Mouse (Mus musculus): ENCODE data around the gene Dyrk3.
A peak's percentile ranks its signal among the peaks of the same experiment; 100 is the strongest.

Dyrk3 gene

DNA sequence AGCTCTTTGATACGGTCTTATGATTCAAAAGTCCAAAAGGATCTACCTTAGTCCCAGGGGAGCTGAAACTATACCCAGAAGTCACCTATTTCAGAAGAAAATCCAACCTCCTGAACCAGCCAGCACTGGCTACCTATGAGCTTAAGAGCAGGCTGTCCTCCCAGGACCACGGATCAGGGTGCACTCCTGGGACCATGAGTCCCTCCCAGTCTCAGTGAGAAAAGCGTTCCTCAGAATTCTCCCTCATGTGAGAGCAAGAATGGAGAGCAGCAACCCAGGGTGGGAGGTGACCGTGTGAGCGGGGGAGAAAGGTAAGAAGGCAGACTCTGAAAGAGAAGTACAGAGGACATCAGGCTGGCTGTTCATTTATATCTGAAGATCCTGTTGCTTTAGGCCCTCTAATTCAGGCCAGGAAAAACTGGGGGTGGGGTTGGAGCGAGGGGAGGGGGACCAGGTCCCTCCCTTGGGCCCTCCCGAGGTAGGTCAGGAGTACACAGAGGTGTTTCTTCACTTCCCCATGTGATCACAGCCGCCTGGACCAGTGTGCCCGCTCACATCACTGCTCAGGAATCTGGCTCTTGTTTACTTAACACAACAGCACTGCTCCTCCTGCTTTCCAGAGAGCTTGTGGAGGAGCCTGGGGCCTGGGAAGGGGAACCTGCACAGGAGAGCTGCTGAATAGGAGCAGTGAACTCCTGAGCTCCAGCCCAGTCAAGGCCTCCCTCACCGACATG lies 30.4 kb downstream of the Dyrk3 start:
- DNase-seq = peak; percentile 75

DNA sequence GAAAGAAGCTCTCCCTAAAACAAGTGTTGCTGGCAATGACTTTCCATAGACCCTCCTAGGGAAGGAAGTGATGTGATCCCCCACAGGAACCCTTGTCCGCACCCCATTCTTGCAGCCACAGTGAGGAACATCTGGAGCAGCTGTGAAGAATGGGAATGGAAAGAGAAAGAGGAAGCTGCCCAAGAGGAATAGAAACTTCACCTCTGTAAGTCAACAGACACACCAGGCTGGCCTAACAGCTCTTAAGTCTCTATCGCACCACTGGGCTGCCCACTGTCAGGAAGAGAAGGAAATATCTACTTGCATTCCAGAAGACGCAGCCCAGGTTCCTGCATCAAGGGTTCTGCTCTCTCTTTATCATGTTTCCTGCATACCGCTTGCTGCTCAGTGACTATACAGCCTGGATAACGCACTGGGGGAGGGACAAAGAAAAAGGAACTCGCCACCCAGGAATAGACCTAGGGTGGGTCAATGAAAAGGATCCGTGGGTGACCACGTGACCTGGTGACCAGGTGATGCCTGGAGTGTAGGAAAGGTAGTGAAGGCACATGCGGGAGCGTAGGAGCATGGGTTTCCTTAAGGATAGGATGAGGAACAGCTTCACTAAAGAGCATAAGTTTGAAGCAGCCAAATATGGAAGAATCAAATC lies 34.2 kb downstream of the Dyrk3 start:
- no peak for DNase-seq

DNA sequence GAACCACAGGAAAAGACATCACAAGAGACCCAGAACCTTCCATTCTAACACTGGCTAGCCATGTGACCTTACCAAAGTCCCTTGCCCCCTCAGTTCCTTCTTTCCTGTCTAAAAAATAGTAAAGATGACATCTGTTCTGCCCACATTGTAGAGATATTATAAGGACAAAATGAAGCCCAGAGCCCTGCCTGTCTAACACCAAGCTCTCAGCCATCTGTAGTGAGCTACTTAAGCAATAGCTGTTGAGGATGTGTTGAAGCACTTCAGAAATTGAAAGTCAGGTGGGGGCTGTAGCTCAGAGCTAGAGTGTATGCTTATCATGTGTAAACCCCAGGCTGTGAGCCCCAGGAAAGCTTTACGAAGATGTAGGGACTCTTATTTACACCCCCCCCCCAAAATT lies 37.3 kb downstream of the Dyrk3 start:
- DNase-seq = no peak

DNA sequence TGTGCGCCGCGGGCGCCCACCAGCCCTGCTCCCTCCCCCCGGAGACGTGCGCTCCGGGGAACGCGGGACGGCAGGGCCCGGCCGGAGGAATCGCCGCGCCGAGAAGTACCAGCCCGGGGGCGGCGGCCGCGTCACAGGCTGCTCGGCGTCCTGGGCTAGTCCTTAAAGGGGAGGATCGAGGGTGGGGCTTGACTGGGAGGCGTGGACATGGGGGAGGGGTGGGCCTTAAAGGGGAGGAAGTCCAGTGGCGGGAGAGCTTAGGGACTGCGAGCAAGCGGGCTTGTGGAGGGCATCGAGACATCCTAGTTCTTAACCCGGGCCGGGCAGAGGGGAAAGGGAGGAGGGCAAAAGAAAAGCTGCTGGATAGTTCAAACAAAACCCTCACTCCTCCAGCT lies 40.4 kb downstream of the Dyrk3 start, which contains the start of gene Mapkapk2:
Mapkapk2 (minus strand) TSS at position 127 of the 395 bp plus-strand sequence.
- peak; percentile 85 for DNase-seq

DNA sequence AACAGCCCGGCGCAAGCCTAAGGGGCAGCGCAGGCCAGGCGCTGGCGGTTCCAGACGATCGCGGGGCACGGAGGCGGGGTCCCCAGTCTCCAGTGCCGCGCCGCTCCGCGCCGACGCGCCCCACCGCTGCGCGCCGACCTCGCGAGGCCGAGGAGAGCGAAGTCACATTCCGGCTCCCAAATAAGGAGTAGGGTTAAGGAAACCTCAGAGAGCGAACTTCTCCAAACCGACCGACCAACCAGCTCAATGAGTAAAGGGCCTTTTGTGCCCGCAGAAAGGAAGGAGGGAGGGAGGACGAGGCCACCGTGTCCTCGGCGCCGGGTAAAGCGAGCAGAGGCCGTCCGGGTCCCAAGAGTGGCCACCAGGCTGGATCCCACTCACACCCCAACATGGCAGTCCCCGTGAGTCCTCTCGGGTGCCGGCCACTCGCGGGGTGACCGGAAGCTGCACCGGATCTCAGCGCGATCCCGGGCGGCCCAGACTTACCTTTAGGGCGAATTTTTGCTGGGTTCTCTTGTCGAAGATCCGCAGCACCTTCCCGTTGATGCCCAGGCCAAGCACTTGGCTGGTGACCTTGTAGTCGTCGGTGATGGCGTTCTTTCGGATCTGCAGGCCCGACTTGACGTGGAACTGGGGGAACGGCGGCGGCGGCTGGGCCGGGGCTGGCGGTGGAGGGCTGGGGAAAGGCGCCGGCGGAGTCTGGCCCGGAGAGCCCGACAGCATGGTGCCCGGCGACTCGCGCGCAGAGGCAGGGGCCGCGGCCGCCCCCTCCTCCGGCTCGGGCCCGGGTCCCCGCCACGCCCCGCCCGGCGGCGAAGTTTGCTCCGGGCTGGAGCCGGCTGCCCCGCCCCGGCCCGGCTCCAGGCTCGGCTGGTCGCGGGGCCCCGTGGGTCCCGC lies 41.1 kb downstream of the Dyrk3 start:
- DNase-seq = peak; percentile 71

DNA sequence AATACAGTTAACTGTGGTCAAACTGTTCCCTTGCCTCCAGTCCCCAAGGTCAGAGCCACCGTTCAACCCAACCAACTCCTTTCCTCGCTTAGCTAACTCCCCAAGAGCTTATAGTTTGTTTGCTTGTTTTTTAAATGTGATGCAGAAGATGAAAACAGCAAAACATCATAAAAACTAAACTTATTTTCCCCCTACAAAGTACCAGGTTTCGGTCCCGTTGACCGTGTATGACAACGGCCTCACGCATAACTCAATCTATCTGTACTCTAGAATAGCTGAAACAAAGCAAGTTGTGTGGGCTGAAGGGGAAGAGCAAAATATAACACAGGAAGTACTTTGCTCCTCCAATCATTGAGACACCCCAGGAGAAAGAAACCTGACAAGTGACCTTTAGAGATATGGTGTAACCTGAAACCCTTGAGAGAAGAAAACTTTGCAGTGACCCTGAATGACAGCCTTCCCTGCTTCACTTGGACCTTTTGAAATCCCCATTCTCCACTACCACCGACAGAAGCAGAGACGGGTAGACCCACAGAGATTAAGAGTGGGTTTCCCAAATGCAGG lies 41.9 kb downstream of the Dyrk3 start:
- DNase-seq = no peak

DNA sequence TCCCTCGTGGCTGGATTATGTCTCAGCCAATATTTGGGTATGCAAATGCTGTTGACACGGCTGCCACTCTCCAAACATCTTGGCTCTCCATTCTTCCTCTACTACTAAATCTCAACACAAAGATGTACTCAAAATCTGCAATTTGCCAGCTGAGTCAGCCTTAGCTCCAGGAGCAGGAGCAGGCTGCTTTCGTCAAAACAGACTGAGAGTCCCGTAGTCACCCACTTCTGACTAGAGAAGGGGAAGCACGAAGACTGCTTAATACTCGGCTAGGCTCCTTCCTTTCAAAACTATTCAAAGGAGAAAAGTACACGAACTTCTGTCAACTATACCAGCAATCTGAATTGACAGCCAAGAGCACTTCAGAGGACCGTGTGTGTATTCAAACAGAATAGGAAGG lies 42.6 kb downstream of the Dyrk3 start:
- no peak for DNase-seq

DNA sequence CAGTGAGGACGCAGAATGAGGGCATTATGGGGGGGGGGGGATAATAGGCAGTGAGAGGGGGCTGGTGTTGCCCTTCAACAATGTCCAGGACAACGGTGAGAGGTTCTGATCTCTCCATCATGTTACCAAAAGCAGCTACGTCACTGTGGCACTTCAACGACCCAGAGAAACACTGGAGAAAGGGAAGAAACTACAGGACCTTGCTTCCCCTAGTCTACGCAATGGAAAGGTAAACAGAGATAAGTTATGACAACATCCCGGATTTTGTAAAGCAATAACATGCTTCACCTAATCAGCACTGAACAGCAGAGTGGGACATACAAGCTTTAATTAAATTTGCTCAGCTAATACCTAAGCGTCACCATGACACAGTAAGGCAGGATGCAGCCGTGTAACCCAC lies 44.3 kb downstream of the Dyrk3 start:
- DNase-seq = no peak

DNA sequence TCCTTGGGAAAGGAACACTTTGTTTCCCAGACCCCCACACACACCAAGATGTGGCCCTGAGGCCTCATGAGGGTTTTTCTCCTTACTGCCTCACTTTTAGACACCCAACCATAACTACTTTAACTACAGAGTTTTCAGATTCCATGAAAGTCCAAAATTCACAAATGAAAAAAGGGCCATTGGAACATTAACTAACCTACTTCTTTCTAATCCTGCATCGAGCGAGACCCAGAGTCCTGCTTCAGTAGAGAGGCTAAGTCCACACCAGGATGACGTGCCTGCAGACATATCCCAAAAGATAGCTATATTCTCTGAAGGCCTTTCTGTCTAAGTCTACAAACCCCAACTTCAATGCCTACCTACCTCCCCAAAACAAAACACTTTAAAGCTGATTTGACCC lies 45.3 kb downstream of the Dyrk3 start:
- no peak for DNase-seq

DNA sequence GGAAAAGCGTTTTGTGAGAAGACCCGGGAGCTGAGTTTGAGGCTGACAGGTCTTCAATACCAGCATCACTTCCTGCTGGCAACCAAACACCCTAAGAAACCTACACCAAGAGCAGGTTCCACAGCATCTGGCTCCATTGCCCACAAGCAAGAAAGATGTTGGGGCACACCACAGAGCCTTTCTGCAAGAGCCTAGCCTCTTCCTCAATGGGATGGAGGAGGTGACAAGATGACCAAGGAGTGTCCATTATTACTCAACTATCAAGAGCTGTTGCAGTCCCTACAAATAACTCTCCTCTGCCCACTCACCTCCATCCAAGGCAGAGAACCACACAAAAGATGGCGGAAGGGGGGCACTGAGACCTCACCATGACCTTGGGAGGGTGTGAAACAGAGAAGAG lies 46.0 kb downstream of the Dyrk3 start:
- no peak for DNase-seq

DNA sequence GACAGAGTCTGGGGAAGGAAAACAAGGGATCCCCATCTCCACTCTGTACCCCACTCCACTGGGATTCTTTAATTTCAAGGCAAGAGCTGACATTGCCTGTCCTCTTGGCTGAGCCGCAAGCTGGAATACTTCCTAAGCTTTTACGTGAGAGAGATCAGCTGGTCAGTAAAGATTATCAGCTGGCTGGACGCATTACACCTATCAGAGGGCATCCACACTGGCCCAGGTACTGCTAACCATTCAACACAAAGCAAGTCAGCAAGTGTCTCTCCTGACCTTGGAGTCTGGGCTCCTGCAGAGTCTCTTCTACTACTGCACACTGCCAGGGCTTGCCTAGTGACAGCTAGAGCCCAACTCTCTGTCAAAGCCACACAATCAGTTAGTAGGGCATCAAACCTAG lies 46.7 kb downstream of the Dyrk3 start:
- no peak for DNase-seq

DNA sequence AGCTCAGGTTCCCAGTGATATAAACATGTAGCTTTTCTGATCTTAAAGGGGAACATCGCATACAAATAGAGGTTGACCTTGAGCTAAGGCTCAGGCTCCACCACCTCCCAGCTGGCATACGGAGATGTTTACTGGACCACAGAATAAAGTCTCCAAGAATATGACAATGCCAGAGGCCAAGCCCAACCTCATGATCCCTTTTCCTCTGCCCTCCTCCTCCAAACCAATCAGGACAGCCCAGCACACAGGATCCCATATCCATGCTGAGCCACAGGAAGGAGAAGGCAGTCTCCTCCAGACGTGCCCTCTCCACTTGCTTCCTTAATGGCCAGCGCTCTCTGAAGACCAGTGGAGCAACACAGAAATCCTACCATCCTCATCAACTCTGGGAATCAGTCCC lies 47.3 kb downstream of the Dyrk3 start:
- no peak for DNase-seq

DNA sequence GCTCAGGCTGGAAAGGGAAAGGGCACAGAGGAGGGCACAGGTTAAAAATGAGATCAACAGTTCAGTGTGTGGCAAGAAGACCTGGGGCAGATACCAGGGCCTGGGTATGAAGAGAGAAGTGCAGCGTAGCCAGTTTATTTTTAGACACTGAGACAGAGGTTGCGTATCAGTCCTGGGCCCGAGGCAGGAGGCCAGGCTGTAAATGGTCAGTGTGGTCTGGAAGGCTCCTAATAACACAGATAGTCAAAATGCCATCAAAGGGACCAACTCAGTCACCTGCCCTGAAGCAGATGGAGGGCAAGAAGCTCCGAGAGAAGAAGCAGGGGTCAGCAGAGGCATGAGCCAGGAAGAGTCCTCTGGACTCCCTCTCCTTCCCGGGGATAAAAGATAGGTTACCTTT lies 47.9 kb downstream of the Dyrk3 start:
- DNase-seq = no peak

DNA sequence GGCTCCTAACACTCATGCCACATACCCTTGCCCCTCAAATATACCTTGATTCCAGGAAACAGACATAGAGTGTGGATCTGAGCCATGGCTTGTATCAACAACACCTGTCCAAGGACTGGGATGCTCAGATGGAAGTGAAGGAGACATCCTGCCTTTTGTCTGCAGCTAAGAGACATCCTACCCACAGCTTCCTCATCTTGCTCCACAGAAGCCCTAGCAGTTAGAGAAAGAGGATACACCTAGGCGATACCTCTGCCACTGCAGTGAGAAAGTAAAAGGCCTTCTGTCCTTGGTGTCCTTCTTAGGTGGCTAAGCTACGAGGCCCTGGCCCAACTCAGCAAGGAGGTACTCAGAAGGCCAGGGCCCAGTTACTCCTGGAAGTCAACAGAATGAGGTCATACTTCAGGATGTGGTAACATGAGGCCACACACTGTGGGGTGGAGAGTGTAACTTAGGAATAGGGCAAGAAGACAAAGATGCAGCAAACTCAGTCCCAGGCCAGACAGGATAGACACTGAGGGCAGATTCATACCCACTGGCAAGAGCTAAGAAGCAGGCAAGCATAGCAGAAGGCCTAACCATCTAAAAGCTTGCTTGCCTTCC lies 48.5 kb downstream of the Dyrk3 start:
- DNase-seq = no peak

DNA sequence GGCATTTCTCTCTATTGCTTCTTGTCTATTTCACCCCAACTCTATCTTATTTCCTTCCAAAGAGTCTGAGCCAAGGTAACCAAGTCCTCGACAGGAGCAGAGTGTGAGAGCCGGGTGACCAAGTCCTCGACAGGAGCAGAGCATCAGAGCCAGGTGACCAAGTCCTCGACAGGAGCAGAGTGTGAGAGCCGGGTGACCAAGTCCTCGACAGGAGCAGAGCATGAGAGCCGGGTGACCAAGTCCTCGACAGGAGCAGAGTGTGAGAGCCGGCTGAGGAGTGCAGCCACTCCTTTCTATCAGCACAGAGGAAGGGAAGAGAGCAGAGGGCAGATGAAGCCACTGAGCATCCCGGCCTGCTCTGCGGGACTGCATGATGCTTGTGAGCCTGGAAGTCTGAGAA lies 49.6 kb downstream of the Dyrk3 start:
- DNase-seq = no peak

DNA sequence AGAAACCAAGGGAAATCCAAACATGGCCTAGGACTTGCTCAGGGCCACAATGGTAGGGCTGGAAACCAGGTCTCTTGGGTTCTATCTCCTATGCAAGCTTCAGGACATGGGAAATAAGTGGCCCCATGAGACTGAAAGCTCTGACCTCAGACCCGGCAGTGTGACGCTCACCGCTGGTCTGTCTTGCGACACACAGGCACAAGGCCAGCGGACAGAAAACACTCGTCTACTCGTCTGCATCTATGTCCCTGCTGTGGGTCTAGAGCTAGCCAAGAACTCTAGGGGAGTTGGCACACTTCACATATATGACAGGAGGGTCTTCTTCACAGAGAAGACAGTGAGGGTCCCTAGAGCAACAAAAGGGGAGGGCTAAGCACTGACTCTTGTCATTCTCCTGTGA lies 51.2 kb downstream of the Dyrk3 start:
- no peak for DNase-seq

DNA sequence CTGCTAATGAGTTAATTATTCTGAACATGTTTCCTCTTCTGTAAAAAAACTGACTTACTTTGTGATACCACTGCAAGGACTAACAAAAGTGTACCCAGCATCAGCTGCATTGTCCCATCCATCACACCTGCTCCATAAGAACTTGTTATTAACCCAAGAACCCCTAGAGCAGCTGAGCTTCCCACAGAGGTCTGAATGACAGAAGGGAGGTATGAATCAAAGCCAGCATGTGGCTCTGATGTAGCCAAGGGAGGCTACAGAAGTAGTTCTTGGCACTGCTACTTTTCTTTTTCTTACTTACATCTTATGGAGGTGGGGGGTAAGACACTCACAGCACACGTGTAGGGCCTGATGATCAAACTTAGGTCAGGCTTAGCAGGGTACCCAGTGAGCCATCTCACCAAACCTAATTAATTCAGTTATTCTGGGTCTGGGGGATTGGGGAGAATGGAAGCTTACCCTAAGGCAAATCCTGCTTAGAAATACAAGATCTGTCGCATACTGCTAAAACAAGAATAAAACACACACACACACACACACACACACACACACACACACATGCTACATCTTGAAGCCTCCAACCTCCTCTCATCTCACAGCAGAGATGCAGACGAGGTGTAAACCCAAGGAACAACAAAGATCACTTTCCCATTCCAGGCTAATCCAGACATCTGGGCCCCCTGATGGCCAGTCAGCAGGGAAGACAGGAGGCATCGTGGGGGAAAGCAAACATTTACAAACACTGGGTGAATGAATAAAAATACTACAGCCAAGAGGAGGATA lies 52.0 kb downstream of the Dyrk3 start:
- no peak for DNase-seq

DNA sequence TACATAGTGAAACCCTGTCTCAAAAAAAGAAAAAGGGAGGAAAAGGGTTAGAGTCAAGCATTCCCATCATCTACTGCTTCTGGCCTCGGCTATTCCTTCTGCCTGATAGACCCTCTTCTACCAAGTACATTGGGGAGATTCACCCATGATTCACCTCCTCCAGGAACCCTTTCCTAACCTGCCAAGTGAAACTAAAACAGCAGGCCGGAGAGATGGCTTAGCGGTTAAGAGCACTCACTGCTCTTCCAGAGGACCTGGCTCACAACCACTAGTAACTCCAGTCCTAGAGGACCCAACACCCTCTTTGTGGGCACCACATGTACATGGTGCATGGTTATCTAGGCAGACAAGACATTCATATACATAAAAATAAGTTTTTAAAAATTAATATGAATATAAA lies 52.9 kb downstream of the Dyrk3 start:
- DNase-seq = no peak

DNA sequence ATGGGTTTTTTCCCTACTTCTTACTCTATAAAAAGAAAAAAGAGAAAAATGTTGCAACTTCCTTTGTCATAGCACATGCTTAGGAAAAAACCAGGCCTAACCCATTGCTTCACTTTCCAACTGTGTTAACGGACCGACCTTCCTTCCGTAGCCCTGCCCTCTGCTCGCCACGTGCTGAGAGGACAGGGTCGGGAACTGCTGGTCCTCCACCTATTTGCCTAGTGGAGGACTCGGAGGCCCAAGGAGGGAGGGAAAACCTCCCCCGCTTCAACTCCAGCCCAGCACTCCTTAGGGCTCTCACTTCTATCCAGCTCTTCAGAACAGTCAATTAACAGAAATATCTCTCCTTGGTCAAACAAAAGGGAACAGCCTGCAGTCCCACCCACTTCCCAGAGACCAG lies 53.9 kb downstream of the Dyrk3 start:
- no peak for DNase-seq

DNA sequence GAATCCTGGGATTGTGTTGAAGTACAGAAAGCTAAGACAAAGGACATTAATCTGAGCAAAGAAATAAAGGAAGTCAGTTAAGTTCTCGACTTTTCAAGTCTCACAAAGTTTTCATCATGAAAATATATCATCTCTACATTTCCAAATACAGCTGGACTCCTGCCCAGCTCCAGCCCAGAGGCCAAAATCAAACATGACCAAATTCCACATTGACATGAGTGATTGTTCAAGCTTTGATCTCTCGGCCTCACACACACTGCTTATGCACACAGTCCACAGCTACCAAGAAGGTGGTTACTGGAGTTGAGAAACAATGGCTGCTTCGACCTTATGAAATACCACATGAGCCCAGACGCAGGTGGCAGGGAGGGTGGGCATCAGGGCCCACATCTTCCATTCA lies 54.5 kb downstream of the Dyrk3 start:
- no peak for DNase-seq

DNA sequence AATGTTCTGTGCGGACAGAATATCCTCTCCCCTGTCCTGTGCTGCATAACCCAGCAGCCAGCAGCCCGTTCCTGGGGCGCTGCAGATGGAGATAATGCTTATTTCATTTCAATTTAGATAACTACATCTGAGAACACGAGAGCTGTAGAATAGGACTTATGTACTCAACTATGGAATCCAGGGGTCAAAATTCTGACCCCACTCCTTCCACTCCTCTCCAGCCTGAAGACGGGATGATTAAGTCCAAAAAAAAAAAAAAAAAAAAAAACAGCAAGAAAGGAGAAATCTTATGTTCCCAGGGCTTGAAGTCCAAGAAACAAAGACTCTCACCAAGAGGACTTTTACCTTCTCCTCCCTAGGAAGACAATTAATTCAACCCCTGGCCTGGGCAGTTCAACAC lies 55.0 kb downstream of the Dyrk3 start:
- DNase-seq = no peak

DNA sequence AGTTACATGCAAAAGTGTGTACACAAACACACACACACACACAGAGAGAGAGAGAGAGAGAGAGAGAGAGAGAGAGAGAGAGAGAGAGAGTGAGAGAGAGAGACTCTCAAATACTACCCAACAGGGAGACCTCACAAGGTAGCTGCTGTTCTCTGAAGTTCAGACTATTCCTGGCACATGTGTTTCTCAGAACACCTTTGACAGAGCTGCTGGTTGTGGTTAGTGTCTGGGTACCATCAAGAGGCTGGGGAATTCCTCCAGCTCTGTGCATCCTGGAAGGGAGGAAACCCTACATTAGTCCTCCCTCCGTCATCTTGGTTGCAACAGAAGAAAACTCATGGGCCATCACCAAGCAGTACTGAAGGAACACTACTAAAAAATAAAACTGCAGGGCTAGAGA lies 57.5 kb downstream of the Dyrk3 start:
- no peak for DNase-seq

All from kidney, adult 11 months (tissue).